Mouse (Mus musculus): ENCODE measurements around the gene Fcgr3. TPM values are rescaled to one million over a fixed set of nuclear protein-coding genes. Genes with fewer than 3 reads are reported as not detected.
A peak's percentile ranks its signal among the peaks of the same experiment; 100 is the strongest.

The Fcgr3 gene
- polyA plus RNA-seq, 1 experiment: not detected

- Histone ChIP-seq H3K79me3 (ENCODE audit: low read depth) (no peaks in the 10 kb centered on the region), H3ac (ENCODE audit: control insufficient read depth, insufficient read length, low read depth) (no peak overlapping the region), H3K27me3 (ENCODE audit: control insufficient read depth, insufficient read depth, insufficient read length) (no peaks in the 10 kb centered on the region), H3K79me2 (ENCODE audit: control insufficient read depth, insufficient read depth) (no peaks in the 10 kb centered on the region), H3K4me3 (ENCODE audit: insufficient read depth, poor library complexity, severe bottlenecking) (no peak overlapping the region), H3K36me3 (ENCODE audit: control insufficient read depth, insufficient read depth) (no peaks in the 10 kb centered on the region)
- no peak for TF ChIP-seq MYOG (IDR thresholded peaks at IDR 0.05; ENCODE audit: control insufficient read depth, extremely low read depth, insufficient read length)
- TF ChIP-seq MYOD1 (IDR thresholded peaks at IDR 0.05; ENCODE audit: control insufficient read depth, insufficient read length, low read depth): no peak
- TF ChIP-seq CTCF (IDR thresholded peaks at IDR 0.05; ENCODE audit: control insufficient read depth, insufficient read depth, insufficient read length): no peak
- TF ChIP-seq FOSL1 (IDR thresholded peaks at IDR 0.05; ENCODE audit: insufficient read depth, low read length, poor library complexity, severe bottlenecking): no peak
- TF ChIP-seq USF1 (IDR thresholded peaks at IDR 0.05; ENCODE audit: low read depth): no peak
- no peak for TF ChIP-seq MAX (IDR thresholded peaks at IDR 0.05)
- TF ChIP-seq CEBPB (IDR thresholded peaks at IDR 0.05; ENCODE audit: low read depth): no peak
Observed at GRCm38 (mm10) chr1:171005081-171005480, 59.7 kb downstream of the Fcgr3 start.

Small RNA genes lying within 50 kb of the gene (microRNA-seq; reads per million reads assigned to microRNA genes)
- gene Gm27552 (ENCODE audit: borderline microRNAs expressed) (not detected), gene Gm27844 (ENCODE audit: borderline microRNAs expressed) (not detected), gene Mir6546 (ENCODE audit: borderline microRNAs expressed) (11.9 reads per million, percentile 61 among the genes with 10 or more reads in this experiment)

Other genes starting within 250 kb of the Fcgr3 start
- gene Atf6, start 197.2 kb downstream of the Fcgr3 start, polyA plus RNA-seq (2012; fragmentation: generic; extraction: Trizol): 12.0 TPM
- 0.12 TPM for gene Gm26620, start 179.9 kb downstream of the Fcgr3 start, polyA plus RNA-seq (2012; fragmentation: generic; extraction: Trizol)
- gene Dusp12, start 179.4 kb downstream of the Fcgr3 start, polyA plus RNA-seq (2012; fragmentation: generic; extraction: Trizol): 39.9 TPM
- gene Fcrlb, start 152.0 kb downstream of the Fcgr3 start, polyA plus RNA-seq (2012; fragmentation: generic; extraction: Trizol): not detected
- not detected for gene Fcrla, start 137.4 kb downstream of the Fcgr3 start, polyA plus RNA-seq (2012; fragmentation: generic; extraction: Trizol)
- gene Fcgr2b, start 88.4 kb downstream of the Fcgr3 start, polyA plus RNA-seq (2012; fragmentation: generic; extraction: Trizol): 0.06 TPM
- 1.0 TPM for gene Fcgr4, start 46.0 kb downstream of the Fcgr3 start, polyA plus RNA-seq (2012; fragmentation: generic; extraction: Trizol)
- gene Cfap126, start 49.0 kb upstream of the Fcgr3 start, polyA plus RNA-seq (2012; fragmentation: generic; extraction: Trizol): 0.39 TPM
- 147 TPM for gene Sdhc, start 85.7 kb upstream of the Fcgr3 start, polyA plus RNA-seq (2012; fragmentation: generic; extraction: Trizol)
- 0.11 TPM for gene Mpz, start 85.8 kb upstream of the Fcgr3 start, polyA plus RNA-seq (2012; fragmentation: generic; extraction: Trizol)
- gene Pcp4l1, start 131.3 kb upstream of the Fcgr3 start, polyA plus RNA-seq (2012; fragmentation: generic; extraction: Trizol): 0.13 TPM
- gene Nr1i3, start 149.0 kb upstream of the Fcgr3 start, polyA plus RNA-seq (2012; fragmentation: generic; extraction: Trizol): 0.04 TPM
- gene Tomm40l, start 157.6 kb upstream of the Fcgr3 start, polyA plus RNA-seq (2012; fragmentation: generic; extraction: Trizol): 58.7 TPM
- gene Apoa2, start 160.1 kb upstream of the Fcgr3 start, polyA plus RNA-seq (2012; fragmentation: generic; extraction: Trizol): not detected
- gene Fcer1g, start 169.4 kb upstream of the Fcgr3 start, polyA plus RNA-seq (2012; fragmentation: generic; extraction: Trizol): not detected
- gene Adamts4, start 185.5 kb upstream of the Fcgr3 start, polyA plus RNA-seq (2012; fragmentation: generic; extraction: Trizol): 6.7 TPM
- 227 TPM for gene Ndufs2, start 186.5 kb upstream of the Fcgr3 start, polyA plus RNA-seq (2012; fragmentation: generic; extraction: Trizol)
- gene B4galt3, start 205.4 kb upstream of the Fcgr3 start, polyA plus RNA-seq (2012; fragmentation: generic; extraction: Trizol): 17.4 TPM
- 9.0 TPM for gene Ppox, start 216.3 kb upstream of the Fcgr3 start, polyA plus RNA-seq (2012; fragmentation: generic; extraction: Trizol)
- gene Usp21, start 223.1 kb upstream of the Fcgr3 start, polyA plus RNA-seq (2012; fragmentation: generic; extraction: Trizol): 20.6 TPM
- 100 TPM for gene Ufc1, start 230.1 kb upstream of the Fcgr3 start, polyA plus RNA-seq (2012; fragmentation: generic; extraction: Trizol)

Data from C2C12 (cell line).